Mouse (Mus musculus) layer of hippocampus, postnatal 36 days (tissue): ENCODE data around the gene Stard13. TPM values are rescaled to one million over a fixed set of nuclear protein-coding genes. Genes with fewer than 3 reads are reported as not detected.
A peak's percentile ranks its signal among the peaks of the same experiment; 100 is the strongest.

Source experiments
- DNase-seq, 2 experiments: peaks; one replicate each; pipeline ENCODE4 v3.0.0; 2022
- total RNA-seq, 2 experiments: library from RNA; stranded (reverse); gene quantifications; 2 replicates each; pipeline ENCODE4 v1.2.3; 2021

The Stard13 gene
- total RNA-seq, 2 experiments from 2014 or later, result 15.5 to 22.0 TPM

- DNase-seq, result no peak
Observed at GRCm38 (mm10) chr5:151180176-151180785, 53.4 kb downstream of the Stard13 start.

- no peak for DNase-seq
Observed at GRCm38 (mm10) chr5:151177171-151177570, 56.5 kb downstream of the Stard13 start.

GRCm38 (mm10) chr5:151175897-151176313 is 57.7 kb downstream of the Stard13 start:
- DNase-seq, result no peak

- DNase-seq, result peak in 1 of 2 experiments; percentile 11
Observed at GRCm38 (mm10) chr5:151174485-151175460, 58.9 kb downstream of the Stard13 start.

GRCm38 (mm10) chr5:151173774-151174173 is 59.9 kb downstream of the Stard13 start:
- no peak for DNase-seq

- no peak for DNase-seq
Observed at GRCm38 (mm10) chr5:151170168-151170750, 63.4 kb downstream of the Stard13 start.

GRCm38 (mm10) chr5:151168191-151168590 is 65.4 kb downstream of the Stard13 start:
- no peak for DNase-seq

- no peak for DNase-seq
Observed at GRCm38 (mm10) chr5:151167641-151168040, 66.0 kb downstream of the Stard13 start.

GRCm38 (mm10) chr5:151166266-151166665 is 67.4 kb downstream of the Stard13 start:
- DNase-seq, result peak; percentile 28 to 53

- DNase-seq, result no peak
Observed at GRCm38 (mm10) chr5:151165381-151166016, 68.1 kb downstream of the Stard13 start.

- DNase-seq, result no peak
Observed at GRCm38 (mm10) chr5:151164815-151165214, 68.8 kb downstream of the Stard13 start.

- DNase-seq, result no peak
Observed at GRCm38 (mm10) chr5:151162642-151163041, 71.0 kb downstream of the Stard13 start.

GRCm38 (mm10) chr5:151155247-151155646 is 78.4 kb downstream of the Stard13 start:
- no peak for DNase-seq

- DNase-seq, result no peak
Observed at GRCm38 (mm10) chr5:151154780-151155179, 78.9 kb downstream of the Stard13 start.

- DNase-seq, result no peak
Observed at GRCm38 (mm10) chr5:151154030-151154429, 79.6 kb downstream of the Stard13 start.

GRCm38 (mm10) chr5:151151549-151151948 is 82.1 kb downstream of the Stard13 start:
- peak; percentile 19 to 32 for DNase-seq

GRCm38 (mm10) chr5:151149509-151149908 is 84.1 kb downstream of the Stard13 start:
- no peak for DNase-seq

- no peak for DNase-seq
Observed at GRCm38 (mm10) chr5:151148079-151148478, 85.6 kb downstream of the Stard13 start.

- no peak for DNase-seq
Observed at GRCm38 (mm10) chr5:151145807-151146206, 87.8 kb downstream of the Stard13 start.

- no peak for DNase-seq
Observed at GRCm38 (mm10) chr5:151143955-151144354, 89.7 kb downstream of the Stard13 start.

GRCm38 (mm10) chr5:151142671-151143601 is 90.7 kb downstream of the Stard13 start:
- peak in 1 of 2 experiments; percentile 28 for DNase-seq
